Comparison of ENCODE assay signal across 19 mouse cellular contexts in the genomic region with DNA sequence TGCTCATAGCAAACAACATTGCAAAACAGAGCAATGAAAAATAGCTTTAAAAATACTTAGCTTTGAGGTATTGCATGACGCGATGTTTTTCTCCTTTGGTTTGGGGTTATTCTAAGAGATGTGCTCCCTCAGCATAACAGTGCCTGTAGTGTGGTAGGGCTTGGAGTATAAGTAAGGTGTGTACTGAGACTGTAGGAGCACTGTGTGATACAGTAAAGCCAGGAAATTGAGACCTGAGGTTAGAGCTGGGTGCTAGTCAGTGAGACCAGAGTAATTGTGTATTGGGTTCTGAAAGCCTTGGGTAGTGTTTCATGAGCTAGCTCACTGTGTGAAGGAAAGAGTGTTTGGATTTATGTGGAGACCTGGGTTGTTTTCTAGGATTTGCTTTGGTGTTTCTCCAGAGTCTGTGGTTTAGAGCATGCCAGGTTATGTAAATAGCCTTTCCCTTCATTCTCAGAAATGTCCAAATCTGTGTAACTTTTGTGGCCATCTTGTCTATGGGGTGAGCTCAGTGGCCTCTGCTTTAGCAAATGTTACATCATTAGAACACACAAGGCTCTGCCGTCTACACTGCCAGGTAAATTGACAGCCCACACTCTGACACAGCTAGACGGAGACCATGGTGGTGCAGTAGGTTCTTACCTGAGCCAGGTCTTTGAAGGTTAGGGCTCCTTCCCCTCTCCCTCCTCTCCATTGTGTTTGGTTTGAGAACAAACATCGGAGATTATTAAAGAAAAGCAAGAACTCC.
"Had no signal": no experiment of that assay in that cellular context is flagged by ENCODE, and none has a peak within 500 bp of the region (broad histone marks: within the 10 kb centered on the region; RNA-seq: fewer than 3 reads in every experiment).

No protein-coding gene starts in this region.

- H3K27me3 ChIP-seq: limb, embryonic 12.5 days; megakaryocyte, embryonic 14.5 days; midbrain, embryonic 15.5 days; neural tube, embryonic 12.5 days had no signal

- ATAC-seq: inflammation-experienced regulatory T-cells, adult 6 months; midbrain, embryonic 15.5 days had no signal

- DNase-seq: kidney, adult 11 months; kidney, adult 9 months; kidney, postnatal 36 days; layer of hippocampus, adult 9-11 months; layer of hippocampus, postnatal 36 days; lung, embryonic 14.5 days; lung, postnatal 10 days; lung, postnatal 4 days; retina, postnatal 1 day; right cerebral cortex, postnatal 4 days; spleen, adult 18-20 months; thymus, postnatal 36 days had no signal

- H3K4me2 ChIP-seq: limb, embryonic 12.5 days; lung, embryonic 14.5 days; midbrain, embryonic 11.5 days; midbrain, embryonic 15.5 days; neural tube, embryonic 12.5 days had no signal

- H3K36me3 ChIP-seq: midbrain, embryonic 15.5 days had no signal

- H3K9me3 ChIP-seq: limb, embryonic 12.5 days; megakaryocyte, embryonic 14.5 days; midbrain, embryonic 15.5 days; neural tube, embryonic 12.5 days had no signal

- H3K9ac ChIP-seq: limb, embryonic 12.5 days; lung, embryonic 14.5 days; midbrain, embryonic 15.5 days; neural tube, embryonic 12.5 days had no signal

- H3K4me3 ChIP-seq: limb, embryonic 12.5 days; megakaryocyte, embryonic 14.5 days; midbrain, embryonic 15.5 days; neural tube, embryonic 12.5 days had no signal

- H3K27ac ChIP-seq: kidney, postnatal 0 days; limb, embryonic 12.5 days; midbrain, embryonic 15.5 days; neural tube, embryonic 12.5 days had no signal
